Mouse (Mus musculus) midbrain, postnatal 0 days (tissue): ENCODE data around the gene Lyrm7. TPM values are rescaled to one million over a fixed set of nuclear protein-coding genes. Genes with fewer than 3 reads are reported as not detected.

Source experiments
- ATAC-seq: fragments of 200-750 bp; cut with Nextera tagmentation; 2 replicates; pipeline ENCODE4 v1.8.0; 2017; ENCODE audit warnings: moderate number of reproducible peaks, mild to moderate bottlenecking, moderate TSS enrichment, moderate library complexity; ENCODE audit not compliant: low FRiP score
- DNase-seq: peaks from one replicate; pipeline ENCODE4 v3.0.0-alpha.2; 2015; ENCODE audit warnings: low spot score
- H3K27ac ChIP-seq: fragments of 300-500 bp; sonication (generic); 2 replicates; pipeline ENCODE4 v1.5.1; 2014; ENCODE audit warnings: low read depth, mild to moderate bottlenecking, low read length, mixed read lengths
- H3K27me3 ChIP-seq: fragments of 300-500 bp; sonication (generic); 2 replicates; pipeline ENCODE4 v1.6.1; 2014; ENCODE audit warnings: low read length, control low read depth, mixed read lengths; ENCODE audit not compliant: insufficient read depth
- H3K36me3 ChIP-seq: fragments of 300-500 bp; sonication (generic); 2 replicates; pipeline ENCODE4 v1.6.1; 2014; ENCODE audit warnings: low read length, control low read depth, mixed read lengths; ENCODE audit not compliant: insufficient read depth
- H3K4me1 ChIP-seq: fragments of 300-500 bp; sonication (generic); 2 replicates; pipeline ENCODE4 v1.6.1; 2014; ENCODE audit warnings: mild to moderate bottlenecking, control low read depth, antibody characterized with exemption, low read length, mixed read lengths; ENCODE audit not compliant: insufficient read depth
- H3K4me2 ChIP-seq: fragments of 300-500 bp; sonication (generic); 2 replicates; pipeline ENCODE4 v1.6.1; 2014; ENCODE audit warnings: low read depth, mild to moderate bottlenecking, low read length, mixed read lengths; ENCODE audit not compliant: poor library complexity, severe bottlenecking
- H3K4me3 ChIP-seq: fragments of 300-500 bp; sonication (generic); 2 replicates; pipeline ENCODE4 v1.5.1; 2014; ENCODE audit warnings: low read depth, mild to moderate bottlenecking, low read length, moderate library complexity
- H3K9ac ChIP-seq: fragments of 300-500 bp; sonication (generic); replicated peaks from 2 replicates; pipeline ENCODE4 v1.6.1; 2014; ENCODE audit warnings: mild to moderate bottlenecking, low read length, moderate library complexity, mixed read lengths; ENCODE audit not compliant: poor library complexity, severe bottlenecking
- H3K9me3 ChIP-seq: fragments of 300-500 bp; sonication (generic); 2 replicates; pipeline ENCODE4 v1.6.1; 2016; ENCODE audit warnings: low read length, control low read depth
- CTCF ChIP-seq: IDR thresholded peaks from 2 replicates; pipeline ENCODE4 v1.5.1; 2016; ENCODE audit warnings: antibody characterized with exemption, mild to moderate bottlenecking
- WGBS: fragments of 180-500 bp; shearing (Covaris S2); extraction: QIAGEN DNeasy Blood & Tissue Kit; methylation state at CpG from one replicate; pipeline ENCODE4 v1.1.7; 2014; 5-methylcytosine and 5-hydroxymethylcytosine counted together
- polyA plus RNA-seq: library from polyadenylated mRNA; unstranded; fragments of >200 nt; fragmentation: Nextera tagmentation; extraction: Ambion mirVana; gene quantifications from 2 replicates; pipeline ENCODE4 v1.2.1, GENCODE M21; 2015
- total RNA-seq: library from RNA; depleted of rRNA; stranded (reverse); fragments of >200 nt; gene quantifications from 2 replicates; pipeline ENCODE4 v1.2.3, GENCODE M21; 2014

Lyrm7 gene
- total and polyA plus RNA-seq, 2 experiments from 2014 or later = 3.2 to 8.8 TPM

DNA sequence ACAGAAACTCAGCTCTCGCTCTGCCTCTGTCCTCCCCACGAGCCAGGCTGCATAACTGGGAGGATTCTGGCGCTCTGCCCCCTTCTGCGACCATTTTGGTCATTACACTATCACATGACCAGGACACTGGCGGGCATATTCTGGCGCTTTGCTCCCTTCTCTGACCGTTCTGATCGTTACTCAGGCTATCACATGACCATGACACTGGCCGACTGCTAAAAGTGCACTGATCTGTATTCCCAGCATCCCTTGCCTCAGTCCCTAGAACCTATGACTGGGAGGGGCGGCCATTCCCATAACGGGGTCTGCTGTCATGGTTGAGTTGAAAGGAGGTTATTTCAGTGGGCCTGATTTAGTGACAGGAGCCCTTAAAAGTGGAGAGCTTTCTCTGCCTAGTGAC, 64.2 kb downstream of the Lyrm7 start:
- H3K9ac ChIP-seq = no peak overlapping the region
- H3K4me2 ChIP-seq = no peak overlapping the region
- DNase-seq (no peak), ATAC-seq (no peak)
- H3K36me3 ChIP-seq = no peaks in the 10 kb centered on the region
- H3K27ac ChIP-seq = no peak overlapping the region
- H3K27me3 ChIP-seq = no peaks in the 10 kb centered on the region
- no peaks in the 10 kb centered on the region for H3K9me3 ChIP-seq
- 86% methylated on average over 11 of the region's 11 CpGs for WGBS
- no peak for TF ChIP-seq CTCF
- no peaks in the 10 kb centered on the region for H3K4me1 ChIP-seq
- no peak overlapping the region for H3K4me3 ChIP-seq

GRCm38 (mm10) chr11:54794678-54795077, 66.0 kb downstream of the Lyrm7 start:
- no peak for ATAC-seq
- DNase-seq = no peak
- TF ChIP-seq CTCF = no peak
- no peak overlapping the region for H3K27ac ChIP-seq
- H3K36me3 ChIP-seq = no peaks in the 10 kb centered on the region
- no peaks in the 10 kb centered on the region for H3K4me1 ChIP-seq
- H3K9ac ChIP-seq = no peak overlapping the region
- 78% methylated on average over 3 of the region's 3 CpGs for WGBS
- H3K9me3 ChIP-seq = no peaks in the 10 kb centered on the region
- no peaks in the 10 kb centered on the region for H3K27me3 ChIP-seq
- no peak overlapping the region for H3K4me2 ChIP-seq
- no peak overlapping the region for H3K4me3 ChIP-seq

- Histone ChIP-seq H3K9me3 (no peaks in the 10 kb centered on the region), H3K36me3 (no peaks in the 10 kb centered on the region), H3K27me3 (no peaks in the 10 kb centered on the region), H3K4me1 (no peaks in the 10 kb centered on the region), H3K27ac (no peak overlapping the region), H3K4me2 (no peak overlapping the region), H3K9ac (no peak overlapping the region), H3K4me3 (no peak overlapping the region)
- 75% methylated on average over 1 of the region's 1 CpGs for WGBS
- ATAC-seq = no peak
- no peak for TF ChIP-seq CTCF
- no peak for DNase-seq
Observed at GRCm38 (mm10) chr11:54793173-54793572, 67.5 kb downstream of the Lyrm7 start.

- Histone ChIP-seq H3K9ac (no peak overlapping the region), H3K27me3 (no peaks in the 10 kb centered on the region), H3K9me3 (no peaks in the 10 kb centered on the region), H3K4me1 (no peaks in the 10 kb centered on the region), H3K36me3 (no peaks in the 10 kb centered on the region), H3K4me3 (no peak overlapping the region), H3K4me2 (no peak overlapping the region), H3K27ac (no peak overlapping the region)
- TF ChIP-seq CTCF = no peak
- DNase-seq = no peak
- WGBS = 93% methylated on average over 4 of the region's 4 CpGs
- no peak for ATAC-seq
Observed at GRCm38 (mm10) chr11:54791458-54791857, 69.3 kb downstream of the Lyrm7 start.

GRCm38 (mm10) chr11:54787488-54788474, 72.9 kb downstream of the Lyrm7 start, which contains the start of gene Cdc42se2:
Gene Cdc42se2 (minus strand): TSS chr11:54787675.
- Histone ChIP-seq H3K27me3 (no peaks in the 10 kb centered on the region), H3K4me3 (peak within 1 kb of the TSS; percentile 91), H3K36me3 (no peaks in the 10 kb centered on the region), H3K9ac (peak within 1 kb of the TSS; percentile 95), H3K4me2 (peak within 1 kb of the TSS; percentile 66), H3K4me1 (peaks cover 8% of the 10 kb centered on the region; the same call in 1 of the 2 replicates), H3K9me3 (no peaks in the 10 kb centered on the region), H3K27ac (peak within 1 kb of the TSS; percentile 99)
- peak; percentile 54 for TF ChIP-seq CTCF
- 4% methylated on average over 52 of the region's 56 CpGs for WGBS
- DNase-seq (peak; percentile 99), ATAC-seq (peak; percentile 98)
